Mouse (Mus musculus) CH12.LX (cell line): ENCODE data around the gene Tbc1d2b.

Experiments
- CTCF ChIP-seq, 2 experiments: IDR thresholded peaks in 1 of 2; conservative IDR thresholded peaks in 1 of 2; 2 replicates each; pipeline ENCODE4 v1.5.1; 2011 to 2012; ENCODE audit warnings: low read depth in 2 of 2, low read length in 2 of 2, improper control_type of control experiment in 1 of 2, inconsistent platforms in 1 of 2, mild to moderate bottlenecking in 1 of 2, moderate library complexity in 1 of 2
- ELF1 ChIP-seq: IDR thresholded peaks from 2 replicates; pipeline ENCODE4 v1.6.1; 2014; ENCODE audit warnings: low read depth, mild to moderate bottlenecking, inconsistent platforms, low read length, improper control_type of control experiment
- RAD21 ChIP-seq: IDR thresholded peaks from 2 replicates; pipeline ENCODE4 v1.6.1; 2011; ENCODE audit warnings: low read depth, mild to moderate bottlenecking, low read length, improper control_type of control experiment, moderate library complexity

DNA sequence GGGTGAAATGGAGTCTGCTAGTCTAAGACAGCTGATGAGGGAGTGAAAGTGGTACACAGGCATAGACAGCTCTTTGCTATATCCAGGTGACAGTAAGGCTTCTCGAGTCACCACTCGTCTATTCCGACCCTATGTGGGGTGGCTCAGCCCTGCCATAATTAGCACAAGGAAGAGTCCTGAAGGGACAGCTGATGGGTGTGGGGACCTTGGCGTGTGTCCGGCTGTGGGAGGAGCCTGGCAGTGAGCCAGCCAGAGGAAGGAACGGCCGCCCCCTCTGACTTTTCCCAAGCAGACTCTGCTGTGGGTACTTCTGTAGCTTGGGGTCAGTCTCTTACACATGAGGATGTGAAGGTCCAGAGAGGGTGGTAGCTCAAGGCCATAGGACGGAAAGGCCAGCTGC, 86.5 kb downstream of the Tbc1d2b start:
- TF ChIP-seq RAD21 (no peak), ELF1 (no peak), CTCF (conservative IDR thresholded peaks at IDR 0.05 in 1 of 2, IDR thresholded peaks at IDR 0.05 in 1 of 2; ENCODE audit: low read depth in 2 of 2, low read length in 2 of 2) (no peak)
